Mouse (Mus musculus) adipocyte (in vitro differentiated cells): ENCODE measurements around the gene Fuz.
A peak's percentile ranks its signal among the peaks of the same experiment; 100 is the strongest.
"Not testable (repeated sequence)": the region's sequence is repeated elsewhere in the genome, so short reads cannot be mapped to it uniquely, and the experiment has no call there.

Experiments
- DNase-seq: peaks from one replicate; pipeline ENCODE4 v3.0.0-alpha.2; 2016; ENCODE audit warnings: low spot score

The Fuz gene

DNA sequence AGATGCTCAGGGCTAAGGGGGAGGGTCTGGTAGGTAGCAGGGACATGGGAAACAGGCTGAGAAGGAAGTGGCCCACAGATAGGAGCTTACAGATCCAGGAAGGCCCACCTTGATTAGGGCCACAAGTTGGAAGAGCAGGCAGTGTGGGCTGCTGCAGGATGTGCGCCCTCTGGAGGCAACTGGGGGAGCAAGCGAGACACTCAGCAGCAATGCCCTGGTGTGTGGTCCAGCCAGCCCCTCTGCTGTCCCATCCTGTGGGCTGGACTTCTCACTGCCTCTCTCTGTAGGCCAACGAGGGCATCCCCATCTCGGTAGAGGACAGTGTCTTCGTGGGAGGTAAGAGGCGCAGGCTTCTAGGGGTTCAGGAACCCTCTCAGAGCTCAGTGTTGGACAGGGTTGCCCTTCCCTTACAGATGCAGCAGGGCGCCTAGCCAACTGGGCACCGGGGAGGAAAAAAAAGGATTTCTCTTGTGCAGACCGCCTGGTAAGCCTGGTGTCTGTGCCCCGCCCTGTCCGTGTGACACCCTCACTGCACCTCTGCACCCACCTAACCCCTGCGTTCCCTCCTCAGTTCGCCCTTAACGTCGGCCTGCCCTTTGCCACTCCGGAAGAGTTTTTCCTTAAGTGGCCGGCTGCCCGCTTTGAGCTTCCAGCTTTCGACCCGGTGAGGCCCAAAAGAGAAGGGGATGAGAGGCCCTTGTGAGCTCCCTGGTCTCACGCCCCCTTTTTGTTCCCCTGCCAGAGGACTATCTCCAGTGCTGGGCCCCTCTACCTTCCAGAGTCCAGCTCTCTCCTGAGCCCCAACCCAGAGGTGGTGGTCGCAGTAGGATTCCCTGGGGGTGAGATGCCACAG is 35.1 kb upstream of the Fuz start:
- peak; percentile 55 for DNase-seq

DNA sequence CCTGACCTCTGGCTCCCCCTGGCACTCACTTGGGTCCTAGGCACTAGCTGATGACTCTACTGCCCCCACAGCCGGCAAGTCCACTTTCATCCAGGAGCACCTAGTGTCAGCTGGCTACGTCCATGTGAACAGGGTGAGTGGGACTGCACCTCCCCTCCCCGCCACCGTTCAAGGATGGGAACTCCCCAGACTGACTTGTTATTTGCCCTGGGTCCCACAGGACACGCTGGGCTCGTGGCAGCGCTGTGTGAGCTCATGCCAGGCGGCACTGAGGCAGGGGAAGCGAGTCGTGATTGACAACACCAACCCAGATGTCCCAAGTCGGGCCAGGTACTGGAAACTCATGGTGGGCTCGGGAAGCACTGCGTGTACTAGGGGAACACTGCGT is 34.5 kb upstream of the Fuz start:
- DNase-seq = no peak

- no peak for DNase-seq
These were observed 33.4 kb upstream of the Fuz start for GRCm38 (mm10) chr7:44862434-44862833.

DNA sequence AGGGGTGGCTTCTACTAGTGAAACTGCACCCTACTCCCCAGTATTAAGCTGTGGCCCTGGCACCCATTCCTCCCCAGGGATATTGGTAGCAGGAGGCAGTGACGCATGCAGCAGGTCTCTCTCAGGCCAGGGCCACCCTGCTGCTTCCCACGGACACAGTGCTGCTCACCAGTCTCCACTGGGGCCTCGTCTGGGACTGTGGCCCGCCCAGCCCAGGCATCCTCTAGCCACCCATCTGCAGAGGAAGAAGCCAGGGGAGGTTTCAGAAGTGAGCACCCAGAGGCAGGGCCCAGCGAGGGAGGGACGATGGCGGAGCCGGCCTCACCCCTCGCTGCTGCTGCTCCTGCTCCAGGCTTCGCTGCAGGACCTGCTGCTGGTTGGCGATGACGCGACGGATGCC is 32.7 kb upstream of the Fuz start:
- no peak for DNase-seq

DNA sequence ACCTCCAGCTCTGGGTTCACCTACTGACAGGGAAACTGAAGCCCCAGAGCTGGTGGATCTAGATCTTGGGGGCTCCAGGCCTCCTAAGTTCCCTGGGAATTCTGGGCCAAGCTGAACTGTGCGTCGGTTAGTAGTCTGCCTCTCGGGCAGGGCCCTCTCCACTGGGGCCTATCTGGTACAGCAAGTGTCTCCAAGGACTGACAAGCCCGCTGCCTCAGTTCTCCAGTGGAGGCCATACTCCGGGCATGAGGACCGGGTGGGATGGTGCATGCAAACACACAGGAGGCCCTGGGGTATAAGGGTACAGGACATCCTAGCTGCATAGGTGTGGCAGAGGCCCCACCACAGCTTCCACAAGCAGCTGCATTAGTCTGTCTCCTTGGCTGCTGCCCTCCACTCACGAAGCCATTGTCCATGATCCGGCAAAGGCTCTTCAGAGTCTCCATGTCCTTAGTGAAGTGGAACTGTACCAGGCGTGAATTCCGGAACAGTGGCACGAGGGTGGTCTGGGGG is 31.8 kb upstream of the Fuz start:
- no peak for DNase-seq

- DNase-seq = no peak
These were observed 31.0 kb upstream of the Fuz start for GRCm38 (mm10) chr7:44864595-44865542.

DNA sequence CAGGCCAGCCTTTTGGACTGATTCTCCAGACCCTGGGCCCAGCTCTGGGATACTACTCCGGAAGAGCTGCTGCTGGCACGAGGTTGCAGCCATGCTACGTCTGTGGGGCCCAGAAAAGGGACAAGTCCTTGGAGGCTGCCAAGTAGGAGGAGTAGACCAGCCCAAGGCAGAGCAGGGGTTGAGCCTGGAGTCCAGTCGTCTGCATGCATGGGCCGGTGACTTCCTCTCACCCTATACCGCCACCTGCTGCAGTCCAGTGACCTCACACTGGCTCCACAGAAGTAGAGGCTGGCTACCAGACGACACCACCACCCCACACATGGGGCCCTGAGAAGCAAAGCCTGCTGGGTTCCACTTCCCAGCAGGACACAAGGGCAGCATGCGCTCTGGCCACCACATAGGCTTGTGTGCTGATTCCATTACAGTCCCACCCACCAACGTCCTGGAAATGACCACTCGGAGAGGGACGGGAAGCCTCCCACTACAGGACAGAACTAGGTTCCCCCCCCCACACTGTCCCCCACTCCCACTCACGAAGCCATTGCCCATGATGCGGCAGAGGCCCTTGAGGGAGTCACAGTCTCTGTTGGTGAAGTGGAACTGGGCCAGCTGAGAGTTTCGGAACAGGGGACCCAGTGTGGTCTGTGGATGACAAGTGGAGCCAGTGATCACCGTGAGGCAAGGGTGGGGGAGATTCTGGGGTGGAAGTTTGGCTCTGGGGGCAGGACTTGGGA is 29.4 kb upstream of the Fuz start:
- peak; percentile 93 for DNase-seq

DNA sequence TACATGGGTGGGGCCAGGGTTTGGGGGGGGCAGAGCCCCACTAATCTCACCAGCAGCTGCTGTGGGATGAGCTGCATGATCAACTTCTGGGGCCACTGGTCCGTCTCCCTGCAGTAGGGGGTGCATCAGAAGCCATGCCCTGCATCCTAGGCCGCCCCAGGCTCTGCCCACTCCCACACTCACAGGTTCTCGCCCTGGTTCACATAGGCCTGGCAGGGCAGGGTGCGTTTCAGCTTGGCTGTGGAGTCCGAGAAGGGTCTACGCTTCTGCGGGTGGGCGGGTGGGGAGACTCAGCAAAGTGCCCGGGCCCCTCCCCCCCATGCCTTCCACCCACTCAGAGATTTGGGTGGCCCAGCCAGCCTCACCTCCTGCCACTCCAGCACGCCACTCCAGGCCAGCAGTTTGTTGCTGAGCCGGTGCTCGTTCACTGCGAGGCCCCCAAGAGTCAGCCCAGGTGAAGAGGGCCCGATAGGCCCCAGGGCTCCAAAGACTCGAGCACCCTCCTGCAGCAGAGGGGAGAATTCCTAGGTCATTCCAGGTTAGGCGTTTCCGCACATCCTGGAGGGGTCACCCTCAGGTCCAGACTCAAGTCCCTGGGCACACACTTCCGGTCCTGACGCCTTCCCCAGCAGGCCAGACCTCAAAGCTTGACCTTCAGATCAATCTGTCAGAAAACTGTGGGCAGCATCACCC is 28.7 kb upstream of the Fuz start:
- no peak for DNase-seq

DNA sequence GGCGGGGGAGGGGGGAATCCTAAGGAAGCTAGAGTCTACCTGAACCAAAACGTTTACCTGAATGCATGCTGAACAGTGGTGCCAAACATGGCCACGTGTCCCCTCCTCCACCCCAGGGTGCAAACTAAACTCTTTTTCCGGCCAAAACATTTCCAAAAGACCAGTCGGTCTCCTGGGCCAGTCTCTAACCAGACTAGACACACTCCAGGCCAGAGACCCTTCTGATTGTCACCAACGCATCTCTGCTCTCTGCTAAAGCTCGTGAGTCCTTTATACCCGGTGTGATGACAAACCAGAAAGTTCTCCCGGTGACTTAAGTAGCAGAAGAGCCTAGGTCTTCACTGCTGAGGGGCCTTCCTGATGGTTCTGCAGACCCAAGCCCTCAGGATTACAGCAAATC is 28.1 kb upstream of the Fuz start:
- DNase-seq = no peak

GRCm38 (mm10) chr7:44868465-44868864 is 27.4 kb upstream of the Fuz start:
- DNase-seq = no peak

DNA sequence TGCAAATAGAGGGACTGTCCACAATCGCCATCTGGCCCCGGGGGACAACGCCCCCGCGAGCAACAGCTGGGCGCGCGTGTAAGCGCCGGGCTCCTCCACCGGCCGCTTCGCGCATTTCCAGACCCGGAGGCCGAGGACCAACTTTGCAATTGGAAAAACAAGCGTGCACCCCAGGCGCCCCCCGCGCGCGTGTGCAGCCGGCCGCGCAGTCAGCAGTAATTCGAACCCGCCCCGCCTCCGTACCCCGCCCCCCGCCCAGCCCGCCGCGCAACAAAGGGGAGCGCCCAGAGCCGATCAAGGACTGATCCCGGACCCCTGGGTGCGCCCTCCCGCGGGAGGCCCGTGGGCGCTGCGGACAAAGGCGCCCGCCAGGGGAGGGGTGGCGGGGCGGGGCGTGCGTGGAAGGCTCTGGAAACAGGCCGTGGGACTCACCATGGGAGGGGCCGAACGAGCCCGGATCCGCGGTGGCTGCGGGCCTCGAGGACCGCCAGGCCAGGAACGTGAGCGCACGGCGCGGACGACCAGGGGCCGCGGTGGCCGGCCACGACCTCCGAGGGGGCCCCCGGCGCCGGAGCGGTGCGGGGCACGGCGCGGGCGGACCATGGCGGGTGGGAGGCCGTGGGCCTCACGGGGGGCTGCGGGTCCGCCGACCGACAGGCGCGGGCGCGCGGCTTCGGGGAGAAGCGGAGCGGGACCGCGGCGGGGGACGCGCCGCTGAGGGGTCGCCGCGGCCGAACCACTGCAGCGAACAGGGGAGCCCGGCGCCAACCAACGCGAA is 26.8 kb upstream of the Fuz start:
- peak; percentile 37 for DNase-seq

DNA sequence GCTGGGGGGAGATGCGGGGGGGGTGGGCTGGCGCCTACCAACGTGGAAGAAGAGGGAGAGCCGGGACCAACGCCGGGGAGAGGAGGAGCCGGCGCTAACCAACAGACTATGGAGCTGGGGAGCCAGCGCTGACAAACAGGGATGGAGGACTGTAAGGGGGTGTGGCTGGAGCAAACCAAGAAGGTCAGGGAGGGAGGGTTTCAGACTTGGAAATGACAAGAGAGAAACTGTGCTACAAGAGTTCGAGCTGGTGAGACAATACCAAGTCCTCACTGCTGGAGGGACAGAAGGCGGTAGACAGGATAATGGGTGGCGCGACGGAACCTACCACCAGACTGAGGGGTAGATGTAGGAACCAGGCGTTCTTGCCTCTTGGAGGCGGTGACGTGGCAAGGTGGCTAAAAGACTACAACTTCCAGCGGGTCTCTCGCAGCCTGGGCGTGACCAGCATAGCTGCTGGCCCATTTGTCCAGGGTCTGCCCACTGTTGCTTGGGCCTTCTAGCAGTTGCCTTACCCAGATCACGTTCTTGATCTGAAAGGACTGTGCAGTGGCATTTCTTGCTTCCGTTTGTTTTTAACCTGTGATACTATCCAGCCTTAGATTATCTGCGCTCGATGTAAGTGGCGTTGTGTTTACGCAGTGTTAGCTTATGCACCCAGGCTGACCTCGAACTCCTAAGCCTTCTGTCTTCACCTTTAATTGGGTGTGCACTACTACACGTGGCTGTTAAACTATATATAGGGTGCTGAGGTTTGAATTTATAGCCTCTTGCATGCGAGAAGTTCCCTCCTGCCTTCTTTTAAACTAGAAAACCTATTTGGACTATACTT is 26.0 kb upstream of the Fuz start, which contains the start of gene Ptov1:
Gene Ptov1, minus strand, starts transcription at position 92 of the 832 bp plus-strand sequence.
- peak; percentile 95 for DNase-seq

DNA sequence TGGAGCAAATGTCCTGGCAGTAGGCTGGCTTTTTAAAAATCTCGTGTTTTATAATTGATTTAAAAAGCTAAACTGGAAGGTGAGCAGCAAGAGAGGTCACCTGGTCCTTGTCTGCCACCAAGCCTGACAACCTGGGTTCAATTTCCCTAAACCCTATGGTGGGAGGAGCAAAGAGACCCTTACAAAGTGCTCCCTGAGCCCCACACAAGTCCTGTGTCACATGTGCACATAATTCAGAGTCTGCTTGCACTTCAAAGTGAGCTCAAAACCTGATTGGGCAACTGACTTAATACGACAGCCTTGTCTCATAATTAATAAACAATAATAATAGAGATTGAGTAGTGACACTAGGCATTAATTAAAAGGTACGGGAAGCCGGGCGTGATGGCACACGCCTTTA is 25.3 kb upstream of the Fuz start:
- DNase-seq = no peak

DNA sequence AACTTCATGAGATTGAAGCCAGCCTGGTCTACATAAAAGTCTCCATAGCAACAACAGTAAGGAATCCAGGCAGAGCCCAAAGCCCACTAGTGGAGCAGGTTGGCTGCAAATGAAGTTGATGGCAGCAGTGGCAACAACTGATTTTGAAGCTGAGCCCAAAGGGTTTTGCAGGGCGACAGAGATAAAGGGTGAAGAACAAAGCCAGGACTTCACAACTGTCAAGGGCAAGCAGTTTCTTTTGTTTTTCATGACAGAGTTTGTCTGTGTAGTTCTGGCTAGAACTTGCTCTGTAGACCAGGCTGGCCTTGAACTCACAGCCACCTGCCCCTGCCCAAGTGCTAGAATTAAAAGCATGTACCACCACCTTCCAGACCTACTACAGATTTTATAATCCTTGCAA is 24.7 kb upstream of the Fuz start:
- DNase-seq = no peak

GRCm38 (mm10) chr7:44871774-44872173 is 24.1 kb upstream of the Fuz start:
- not testable (repeated sequence) for DNase-seq

DNA sequence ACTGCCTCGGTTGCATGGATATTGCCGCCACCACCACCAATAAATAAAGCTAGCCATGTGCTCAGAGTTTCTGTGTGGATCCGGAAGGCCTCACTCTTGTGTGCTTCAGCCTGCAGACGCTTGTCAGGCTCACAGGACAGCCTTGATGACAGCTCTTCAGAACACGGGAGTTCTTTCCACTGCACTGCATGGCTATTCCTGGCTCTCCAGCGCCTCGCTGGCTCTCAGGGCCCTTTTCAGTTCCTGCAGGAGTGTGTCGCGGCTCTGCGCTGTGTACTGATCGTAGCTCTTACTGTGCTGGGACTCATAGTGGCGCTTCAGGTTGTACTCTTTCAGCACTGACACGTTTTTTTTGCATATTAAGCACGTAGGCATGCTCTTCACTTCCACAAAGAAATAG is 18.0 kb upstream of the Fuz start:
- DNase-seq = no peak

GRCm38 (mm10) chr7:44883036-44883435 is 12.8 kb upstream of the Fuz start:
- no peak for DNase-seq

GRCm38 (mm10) chr7:44884637-44885036 is 11.2 kb upstream of the Fuz start:
- DNase-seq = no peak

GRCm38 (mm10) chr7:44886964-44887363 is 8.9 kb upstream of the Fuz start:
- DNase-seq = no peak
